Mouse (Mus musculus) olfactory bulb, adult 2 months (tissue): ENCODE measurements around the gene Mamld1. TPM values are rescaled to one million over a fixed set of nuclear protein-coding genes. Genes with fewer than 3 reads are reported as not detected.

ENCODE experiments used
- H3K27ac ChIP-seq: fragments of 200-500 bp; 2 replicates; pipeline ENCODE4 v1.5.1; 2012; ENCODE audit warnings: low read depth, low read length; ENCODE audit not compliant: insufficient read depth
- H3K4me1 ChIP-seq: fragments of 200-500 bp; 2 replicates; pipeline ENCODE4 v1.6.1; 2012; ENCODE audit warnings: low read length; ENCODE audit not compliant: control insufficient read depth, insufficient read depth
- H3K4me3 ChIP-seq: fragments of 200-500 bp; 2 replicates; pipeline ENCODE4 v1.5.1; 2012; ENCODE audit warnings: mild to moderate bottlenecking, low read depth, low read length, moderate library complexity; ENCODE audit not compliant: insufficient read depth
- CTCF ChIP-seq: fragments of 200-500 bp; IDR thresholded peaks from 2 replicates; pipeline ENCODE4 v1.5.1; 2012; ENCODE audit warnings: low read depth, mild to moderate bottlenecking, low read length, moderate library complexity; ENCODE audit not compliant: insufficient read depth
- POLR2A ChIP-seq: fragments of 200-500 bp; IDR thresholded peaks from 2 replicates; pipeline ENCODE4 v1.6.1; 2012; ENCODE audit warnings: mild to moderate bottlenecking, low read depth, low read length, moderate library complexity; ENCODE audit not compliant: insufficient read depth
- WGBS: fragments of 180-500 bp; shearing (Covaris S2); methylation state at CpG from one replicate; pipeline ENCODE4 v1.1.7; 2018; 5-methylcytosine and 5-hydroxymethylcytosine counted together
- polyA plus RNA-seq: library from polyadenylated mRNA; stranded (reverse); fragments of >200 nt; gene quantifications from 2 replicates; pipeline ENCODE4 v1.2.4, GENCODE M21; 2012; ENCODE audit warnings: low replicate concordance; ENCODE audit not compliant: missing spikeins, insufficient read depth, insufficient read length

The Mamld1 gene
- polyA plus RNA-seq, 1 experiment, result not detected

DNA sequence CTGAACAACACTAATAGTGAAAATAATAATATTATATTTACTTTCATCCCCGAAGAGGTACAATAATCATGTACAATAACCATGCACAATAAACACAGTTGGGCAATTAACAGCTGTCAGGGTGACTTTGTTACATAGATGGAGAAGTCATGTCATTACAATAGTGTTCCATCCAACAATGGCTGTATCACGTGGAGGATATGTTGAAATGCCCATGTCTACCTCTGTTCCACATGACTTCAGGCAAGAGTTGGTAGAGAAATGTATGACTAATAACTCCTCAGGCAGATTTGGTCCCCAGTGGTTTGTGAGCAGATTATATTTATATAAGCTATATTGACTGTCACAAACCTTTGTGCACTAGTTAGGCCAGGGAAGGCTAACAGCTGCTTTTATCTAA, 154.7 kb downstream of the Mamld1 start:
- Histone ChIP-seq H3K4me3 (no peak overlapping the region), H3K27ac (no peak overlapping the region), H3K4me1 (no peaks in the 10 kb centered on the region)
- WGBS, result 78% methylated on average over 2 of the region's 2 CpGs
- TF ChIP-seq POLR2A (no peak), CTCF (no peak)

Other genes with a start within 250 kb of the Mamld1 start
- gene Mtm1, start 160.5 kb downstream of the Mamld1 start, polyA plus RNA-seq, result not detected in 2 replicates